Mouse (Mus musculus): Measurements from ENCODE around the gene Gpr45. TPM values are rescaled to one million over a fixed set of nuclear protein-coding genes. Genes with fewer than 3 reads are reported as not detected.

Gene Gpr45
- polyA plus RNA-seq, 1 experiment = 0.17 TPM

DNA sequence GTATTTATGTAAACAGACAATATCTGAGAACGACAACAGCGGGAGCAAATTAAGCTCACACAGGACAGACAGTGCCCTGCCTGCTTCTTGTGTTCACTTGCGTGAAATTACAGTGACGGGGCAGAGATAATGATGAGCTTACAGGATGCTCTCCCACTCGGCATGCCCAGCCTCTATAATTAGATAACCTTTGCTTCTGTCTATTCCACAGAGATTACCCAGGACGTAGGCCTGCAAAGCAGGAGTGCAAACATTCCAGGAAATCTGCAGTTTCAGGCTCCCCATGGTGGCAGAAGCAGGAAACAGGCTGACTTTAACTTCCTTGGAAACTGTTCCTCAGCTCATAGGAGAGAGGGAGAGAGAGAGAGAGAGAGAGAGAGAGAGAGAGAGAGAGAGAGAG lies 89.6 kb downstream of the Gpr45 start:
- no peaks in the 10 kb centered on the region for H3K9me3 ChIP-seq
- H3K36me3 ChIP-seq (replicated peaks; ENCODE audit: low read length) = no peaks in the 10 kb centered on the region
- peaks cover 7% of the 10 kb centered on the region for H3K27me3 ChIP-seq (replicated peaks)
- no peaks in the 10 kb centered on the region; the same call in 1 of the 2 replicates for H3K4me1 ChIP-seq
- no peak overlapping the region for H3K4me3 ChIP-seq (replicated peaks)
- TF ChIP-seq GATA1 (IDR thresholded peaks at IDR 0.05; ENCODE audit: borderline replicate concordance, low read length) (no peak), FLI1 (IDR thresholded peaks at IDR 0.05; ENCODE audit: low read length) (no peak)

DNA sequence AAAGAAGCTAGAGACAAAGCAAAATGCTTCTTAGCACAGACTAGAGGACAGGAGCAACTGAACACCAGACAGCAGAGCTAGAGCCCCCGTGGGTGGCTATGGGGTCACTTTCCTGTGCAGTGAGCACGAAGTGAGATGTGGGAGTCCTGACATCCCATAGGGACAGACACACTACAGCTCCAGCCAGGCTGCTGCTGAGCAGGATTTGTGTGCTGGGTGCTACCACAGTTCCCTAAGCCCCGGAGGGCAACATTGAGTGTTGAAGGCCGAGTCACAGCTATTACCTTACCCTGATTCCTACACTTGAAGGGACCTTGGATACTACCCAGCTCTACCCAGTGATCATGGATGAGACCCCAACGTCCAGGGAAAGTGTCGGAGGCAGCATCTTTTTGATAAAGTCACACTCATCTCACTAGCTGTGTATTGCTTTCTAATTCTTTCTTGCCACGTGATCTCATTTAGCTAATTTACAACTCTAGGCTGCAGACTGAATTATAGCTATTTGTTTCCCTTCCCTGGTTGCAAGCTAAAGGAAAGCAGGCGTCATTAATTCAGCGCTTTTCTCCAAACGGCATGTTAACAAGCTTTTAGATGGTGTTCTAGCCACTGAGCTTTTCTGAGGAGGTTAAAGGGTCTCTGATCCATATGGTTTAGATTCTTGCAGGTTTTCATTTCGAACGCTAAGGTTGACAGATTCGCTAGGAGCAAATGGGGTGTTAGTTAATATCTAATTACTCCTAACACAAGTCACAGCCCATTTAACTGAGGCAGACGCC lies 92.7 kb downstream of the Gpr45 start:
- Histone ChIP-seq H3K4me1 (no peaks in the 10 kb centered on the region; the same call in 1 of the 2 replicates), H3K36me3 (replicated peaks; ENCODE audit: low read length) (peaks cover 22% of the 10 kb centered on the region), H3K4me3 (replicated peaks) (no peak overlapping the region), H3K9me3 (no peaks in the 10 kb centered on the region), H3K27me3 (replicated peaks) (peaks cover 3% of the 10 kb centered on the region)
- TF ChIP-seq GATA1 (IDR thresholded peaks at IDR 0.05; ENCODE audit: borderline replicate concordance, low read length) (no peak), FLI1 (IDR thresholded peaks at IDR 0.05; ENCODE audit: low read length) (no peak)

DNA sequence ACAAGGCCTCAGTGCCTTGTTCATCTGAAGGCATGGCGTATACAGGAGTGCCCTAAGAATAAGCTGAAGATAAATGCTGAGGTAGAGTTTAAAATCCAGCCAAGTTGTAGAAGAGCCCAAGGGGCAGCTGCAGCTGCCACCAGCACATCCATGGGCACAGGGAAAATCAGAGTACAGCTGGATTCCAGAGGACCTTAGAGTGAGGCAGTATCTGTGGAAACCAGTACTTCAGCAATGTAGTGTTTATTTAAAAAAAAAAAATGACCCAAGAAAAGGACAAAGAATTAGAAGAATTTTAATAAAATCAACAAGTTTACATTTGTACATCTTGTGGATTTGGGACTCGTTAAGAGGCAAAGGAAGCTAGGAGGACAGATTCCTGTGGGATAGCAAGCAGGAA lies 94.3 kb downstream of the Gpr45 start:
- H3K36me3 ChIP-seq (replicated peaks; ENCODE audit: low read length) = peaks cover 38% of the 10 kb centered on the region
- H3K4me3 ChIP-seq (replicated peaks) = no peak overlapping the region
- no peaks in the 10 kb centered on the region; the same call in 1 of the 2 replicates for H3K4me1 ChIP-seq
- H3K27me3 ChIP-seq (replicated peaks) = peaks cover 3% of the 10 kb centered on the region
- no peaks in the 10 kb centered on the region for H3K9me3 ChIP-seq
- no peak for TF ChIP-seq FLI1 (IDR thresholded peaks at IDR 0.05; ENCODE audit: low read length)
- TF ChIP-seq GATA1 (IDR thresholded peaks at IDR 0.05; ENCODE audit: borderline replicate concordance, low read length) = no peak

DNA sequence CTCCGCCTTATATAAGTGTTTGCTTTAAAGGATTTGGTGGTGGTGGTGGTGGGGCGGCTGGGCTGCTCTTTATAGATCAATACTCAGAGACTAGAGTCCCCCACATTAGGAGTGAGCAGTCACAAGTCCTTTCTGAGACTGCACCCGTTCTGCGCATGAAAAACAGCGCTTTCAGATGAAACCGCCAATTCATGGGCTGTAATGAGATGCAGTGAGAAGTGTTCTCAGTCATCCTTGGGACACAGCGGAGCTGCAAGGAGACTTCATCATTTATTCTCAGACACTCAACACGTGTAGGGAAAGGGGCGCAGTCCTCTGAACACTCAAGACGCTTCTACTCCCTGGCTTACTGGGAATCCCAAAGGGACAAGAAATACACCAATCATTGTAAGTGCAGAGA lies 95.1 kb downstream of the Gpr45 start:
- no peak for TF ChIP-seq FLI1 (IDR thresholded peaks at IDR 0.05; ENCODE audit: low read length)
- no peak for TF ChIP-seq GATA1 (IDR thresholded peaks at IDR 0.05; ENCODE audit: borderline replicate concordance, low read length)
- Histone ChIP-seq H3K9me3 (no peaks in the 10 kb centered on the region), H3K36me3 (replicated peaks; ENCODE audit: low read length) (peaks cover 46% of the 10 kb centered on the region), H3K4me3 (replicated peaks) (no peak overlapping the region), H3K27me3 (replicated peaks) (peaks cover 3% of the 10 kb centered on the region), H3K4me1 (no peaks in the 10 kb centered on the region)

- peaks cover 82% of the 10 kb centered on the region for H3K36me3 ChIP-seq (replicated peaks; ENCODE audit: low read length)
- no peaks in the 10 kb centered on the region for H3K27me3 ChIP-seq (replicated peaks)
- no peaks in the 10 kb centered on the region for H3K4me1 ChIP-seq
- H3K9me3 ChIP-seq = no peaks in the 10 kb centered on the region
- H3K4me3 ChIP-seq (replicated peaks) = no peak overlapping the region
- no peak for TF ChIP-seq FLI1 (IDR thresholded peaks at IDR 0.05; ENCODE audit: low read length)
Observed at GRCm38 (mm10) chr1:43051903-43052302, 99.2 kb downstream of the Gpr45 start.

- TF ChIP-seq FLI1 (IDR thresholded peaks at IDR 0.05; ENCODE audit: low read length) (no peak), GATA1 (IDR thresholded peaks at IDR 0.05; ENCODE audit: borderline replicate concordance, low read length) (no peak)
- Histone ChIP-seq H3K36me3 (replicated peaks; ENCODE audit: low read length) (peaks cover 73% of the 10 kb centered on the region), H3K4me3 (replicated peaks) (no peak overlapping the region)
Observed at GRCm38 (mm10) chr1:43065615-43066310, 113.1 kb downstream of the Gpr45 start.

DNA sequence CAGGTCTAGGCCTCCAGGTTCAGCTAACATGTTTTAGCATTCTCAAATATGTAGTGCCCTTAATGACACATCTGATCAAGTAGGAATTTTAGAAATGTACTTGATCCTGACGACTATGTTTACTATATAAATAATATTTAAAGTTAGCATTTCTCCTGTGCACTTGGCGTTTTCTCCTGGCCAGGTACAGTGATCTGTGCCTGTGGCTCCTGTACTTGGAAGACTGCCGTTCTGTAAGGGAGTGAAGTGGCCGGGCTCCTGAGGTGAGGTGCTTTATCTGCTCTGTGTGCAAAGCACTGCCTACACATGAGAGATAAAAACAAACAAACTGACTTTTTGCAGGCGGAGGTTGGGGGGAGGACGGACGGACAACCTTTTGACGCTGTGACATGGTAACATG lies 113.9 kb downstream of the Gpr45 start:
- TF ChIP-seq GATA1 (IDR thresholded peaks at IDR 0.05; ENCODE audit: borderline replicate concordance, low read length) = no peak
- no peak for TF ChIP-seq FLI1 (IDR thresholded peaks at IDR 0.05; ENCODE audit: low read length)
- H3K4me1 ChIP-seq = peaks cover 7% of the 10 kb centered on the region
- peaks cover 72% of the 10 kb centered on the region for H3K36me3 ChIP-seq (replicated peaks; ENCODE audit: low read length)
- H3K4me3 ChIP-seq (replicated peaks) = no peak overlapping the region
- no peaks in the 10 kb centered on the region for H3K9me3 ChIP-seq
- no peaks in the 10 kb centered on the region for H3K27me3 ChIP-seq (replicated peaks)

More at GRCm38 (mm10) chr1:43065615-43066310, 113.1 kb downstream of the Gpr45 start:
- H3K4me1 ChIP-seq = peaks cover 3% of the 10 kb centered on the region
- H3K27me3 ChIP-seq (replicated peaks) = no peaks in the 10 kb centered on the region
- no peaks in the 10 kb centered on the region for H3K9me3 ChIP-seq

GRCm38 (mm10) chr1:43067551-43067950 lies 114.9 kb downstream of the Gpr45 start:
- Histone ChIP-seq H3K4me1 (peaks cover 7% of the 10 kb centered on the region), H3K9me3 (no peaks in the 10 kb centered on the region), H3K4me3 (replicated peaks) (no peak overlapping the region), H3K27me3 (replicated peaks) (no peaks in the 10 kb centered on the region), H3K36me3 (replicated peaks; ENCODE audit: low read length) (peaks cover 70% of the 10 kb centered on the region)
- TF ChIP-seq GATA1 (IDR thresholded peaks at IDR 0.05; ENCODE audit: borderline replicate concordance, low read length) (no peak), FLI1 (IDR thresholded peaks at IDR 0.05; ENCODE audit: low read length) (no peak)

DNA sequence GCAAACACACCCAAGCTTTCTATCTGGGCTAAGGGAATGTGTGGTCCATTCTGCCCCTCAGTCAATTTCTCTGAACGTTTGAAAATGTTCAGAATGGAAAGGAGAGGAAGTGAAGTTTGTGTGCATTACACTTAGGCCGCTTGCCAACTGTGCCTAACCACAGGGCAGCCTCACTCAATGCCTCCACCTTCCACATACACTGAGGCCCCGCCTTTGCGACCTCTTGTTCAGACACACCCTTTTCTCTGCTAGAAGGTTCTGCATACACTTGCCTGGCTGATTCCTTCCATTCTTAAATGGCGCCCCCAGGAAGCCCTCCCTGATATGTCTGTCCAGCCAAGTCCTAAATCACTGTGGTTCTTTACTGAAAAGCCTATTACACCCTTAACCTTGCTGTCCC lies 118.1 kb downstream of the Gpr45 start:
- Histone ChIP-seq H3K4me3 (replicated peaks) (no peak overlapping the region), H3K9me3 (no peaks in the 10 kb centered on the region), H3K36me3 (replicated peaks; ENCODE audit: low read length) (peaks cover 80% of the 10 kb centered on the region), H3K27me3 (replicated peaks) (no peaks in the 10 kb centered on the region), H3K4me1 (peaks cover 7% of the 10 kb centered on the region)
- TF ChIP-seq GATA1 (IDR thresholded peaks at IDR 0.05; ENCODE audit: borderline replicate concordance, low read length) (no peak), FLI1 (IDR thresholded peaks at IDR 0.05; ENCODE audit: low read length) (no peak)

GRCm38 (mm10) chr1:43072028-43072427 lies 119.4 kb downstream of the Gpr45 start:
- Histone ChIP-seq H3K4me3 (replicated peaks) (no peak overlapping the region), H3K27me3 (replicated peaks) (no peaks in the 10 kb centered on the region), H3K36me3 (replicated peaks; ENCODE audit: low read length) (peaks cover 79% of the 10 kb centered on the region), H3K4me1 (peaks cover 8% of the 10 kb centered on the region), H3K9me3 (no peaks in the 10 kb centered on the region)
- TF ChIP-seq GATA1 (IDR thresholded peaks at IDR 0.05; ENCODE audit: borderline replicate concordance, low read length) (no peak), FLI1 (IDR thresholded peaks at IDR 0.05; ENCODE audit: low read length) (no peak)
